Mouse (Mus musculus) inflammation-experienced regulatory T-cells, adult 6 months (primary cell): ENCODE data around the gene Hira. TPM values are rescaled to one million over a fixed set of nuclear protein-coding genes. Genes with fewer than 3 reads are reported as not detected.
"Not testable (repeated sequence)": the region's sequence is repeated elsewhere in the genome, so short reads cannot be mapped to it uniquely, and the experiment has no call there.

ENCODE experiments used
- ATAC-seq: one replicate; pipeline ENCODE4 v1.8.0; 2017
- polyA plus RNA-seq, 3 experiments: library from polyadenylated mRNA; unstranded; fragments of 100-300 nt; shearing (Covaris generic); gene quantifications; one replicate each; pipeline ENCODE4 v1.2.1; 2017

The Hira gene
- 10 to 100 TPM in 2 of 3 experiments, 1 to 10 TPM in 1; 7.9 to 10.8 (median 10.4) TPM for polyA plus RNA-seq

GRCm38 (mm10) chr16:18876442-18877308 is at the start of gene Hira, which contains the start of gene Mrpl40:
Gene Hira (plus strand): TSS chr16:18877037.
Gene Mrpl40 (minus strand): TSS chr16:18876862.
- ATAC-seq = peak; percentile 74

- no peak for ATAC-seq
Observed at GRCm38 (mm10) chr16:18828630-18829029, 48.2 kb upstream of the Hira start.

GRCm38 (mm10) chr16:18829102-18829501 is 47.7 kb upstream of the Hira start:
- no peak for ATAC-seq

- ATAC-seq = no peak
Observed at GRCm38 (mm10) chr16:18833486-18833885, 43.4 kb upstream of the Hira start.

GRCm38 (mm10) chr16:18836073-18836467 is 40.8 kb upstream of the Hira start:
- ATAC-seq = peak; percentile 23

GRCm38 (mm10) chr16:18836468-18837208 is 40.2 kb upstream of the Hira start, which contains the start of the genes 2510002D24Rik and Gm28539:
Gene 2510002D24Rik (plus strand): TSS chr16:18836578.
Gene Gm28539 (plus strand): TSS chr16:18836584.
- peak; percentile 98 for ATAC-seq

GRCm38 (mm10) chr16:18838346-18838745 is 38.5 kb upstream of the Hira start:
- no peak for ATAC-seq

GRCm38 (mm10) chr16:18846301-18846820 is 30.5 kb upstream of the Hira start:
- no peak for ATAC-seq

GRCm38 (mm10) chr16:18849521-18850190 is 27.2 kb upstream of the Hira start:
- ATAC-seq = not testable (repeated sequence)

- peak; percentile 48 for ATAC-seq
Observed at GRCm38 (mm10) chr16:18858551-18858950, 18.3 kb upstream of the Hira start.

- no peak for ATAC-seq
Observed at GRCm38 (mm10) chr16:18860186-18860585, 16.7 kb upstream of the Hira start.

GRCm38 (mm10) chr16:18870495-18870894 is 6.3 kb upstream of the Hira start:
- ATAC-seq = not testable (repeated sequence)

GRCm38 (mm10) chr16:18876091-18876441 is 771 bp upstream of the Hira start:
- ATAC-seq = no peak

- peak; percentile 37 for ATAC-seq
Observed at GRCm38 (mm10) chr16:18877386-18878090, 701 bp downstream of the Hira start.

GRCm38 (mm10) chr16:18878091-18878720 is 1.4 kb downstream of the Hira start:
- peak; percentile 5 for ATAC-seq

GRCm38 (mm10) chr16:18884044-18884443 is 7.2 kb downstream of the Hira start:
- ATAC-seq = no peak

- no peak for ATAC-seq
Observed at GRCm38 (mm10) chr16:18893840-18894372, 17.1 kb downstream of the Hira start.

GRCm38 (mm10) chr16:18895249-18895648 is 18.4 kb downstream of the Hira start:
- ATAC-seq = no peak

- ATAC-seq = no peak
Observed at GRCm38 (mm10) chr16:18896429-18896828, 19.6 kb downstream of the Hira start.

GRCm38 (mm10) chr16:18905648-18906047 is 28.8 kb downstream of the Hira start:
- ATAC-seq = peak; percentile 48

- ATAC-seq = no peak
Observed at GRCm38 (mm10) chr16:18916064-18916463, 39.2 kb downstream of the Hira start.
